Mouse (Mus musculus): ENCODE measurements at regions not wholly inside any gene's neighbourhood (a gene's known extent, or its start where the extent isn't known, plus 50 kb on each side); places are given as distances from the start of the nearest gene placed in this dataset.

DNA sequence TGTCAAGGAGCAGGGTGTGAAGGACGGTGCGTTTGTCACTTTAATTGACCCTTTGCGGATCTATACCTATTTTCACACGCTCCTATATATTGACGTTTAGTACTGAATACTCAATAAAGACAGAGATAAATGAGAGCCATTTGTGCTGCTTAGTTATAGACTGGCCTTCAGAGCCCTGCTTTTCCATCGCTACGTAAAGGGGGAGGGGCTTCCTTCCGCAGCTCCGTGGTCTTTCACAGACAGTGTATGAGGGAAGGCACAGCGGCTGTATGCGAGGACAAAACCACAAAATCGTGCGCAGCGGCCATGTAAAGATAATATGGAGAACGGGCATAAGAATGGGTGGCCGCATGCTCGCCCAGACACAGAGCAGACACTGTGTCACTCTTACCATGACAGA is 58.4 kb upstream of the Pced1b start:
- DNase-seq (ENCODE audit: low read depth, low spot score) = no peak

DNA sequence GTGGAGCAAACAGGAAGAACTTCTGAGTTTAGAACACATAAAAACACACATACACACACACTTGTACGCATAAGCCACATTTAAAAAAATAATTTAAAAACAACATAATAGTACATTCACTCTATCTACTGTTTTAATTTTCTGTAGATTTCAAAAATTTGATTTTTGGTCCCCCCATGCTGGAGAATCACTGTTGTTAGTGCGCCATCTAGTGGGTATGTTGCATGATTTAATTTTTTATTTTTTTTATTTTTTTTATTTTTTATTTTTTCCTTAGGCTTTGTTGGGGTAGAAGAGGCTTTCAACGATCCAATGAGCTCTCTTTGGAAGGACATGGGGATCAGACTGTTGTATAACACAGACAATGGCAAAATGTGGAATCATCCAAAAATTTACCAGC is 59.1 kb upstream of the Pced1b start:
- no peak for DNase-seq (ENCODE audit: low read depth, low spot score)

DNA sequence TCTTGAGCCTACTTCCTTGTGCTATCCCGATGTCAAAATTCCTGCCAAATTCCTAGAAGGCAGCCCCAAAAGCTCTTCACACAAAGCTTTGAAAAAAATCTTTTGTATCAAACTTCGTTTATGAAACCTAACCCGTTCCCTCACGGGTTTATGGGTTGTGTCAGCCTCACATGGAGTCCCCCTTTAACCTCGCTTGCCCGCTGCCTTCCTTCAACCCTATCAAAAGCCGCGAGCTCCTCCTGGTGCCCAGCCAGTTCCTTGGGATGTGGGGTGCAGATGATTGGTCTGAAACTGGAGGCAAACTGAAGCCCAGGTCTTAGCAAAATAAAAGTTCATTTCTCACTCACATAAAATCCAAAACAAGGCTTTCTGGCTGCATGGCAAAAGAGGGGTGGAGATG is 60.9 kb upstream of the Pced1b start:
- DNase-seq (ENCODE audit: low read depth, low spot score) = no peak

DNA sequence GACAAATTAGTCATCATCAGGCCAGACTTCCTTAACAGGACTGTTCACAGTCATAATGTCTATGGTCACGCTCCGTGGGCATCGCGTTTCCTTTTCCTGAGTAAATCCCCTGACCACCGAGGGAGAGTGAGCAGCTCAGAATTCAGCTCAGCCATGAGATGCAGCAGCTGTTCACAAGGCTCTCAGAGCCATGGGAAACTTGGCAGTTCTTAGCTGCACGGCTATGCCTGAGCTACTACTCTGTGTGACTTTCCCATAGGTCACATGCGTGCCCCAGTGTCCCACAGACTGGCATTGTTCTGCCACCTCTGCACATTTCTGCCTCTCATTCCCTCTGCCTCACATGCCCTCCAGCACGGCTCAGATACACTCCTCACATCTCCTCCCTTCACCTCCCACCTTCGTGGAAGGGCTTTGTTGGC is 64.3 kb upstream of the Pced1b start:
- no peak for DNase-seq (ENCODE audit: low read depth, low spot score)

DNA sequence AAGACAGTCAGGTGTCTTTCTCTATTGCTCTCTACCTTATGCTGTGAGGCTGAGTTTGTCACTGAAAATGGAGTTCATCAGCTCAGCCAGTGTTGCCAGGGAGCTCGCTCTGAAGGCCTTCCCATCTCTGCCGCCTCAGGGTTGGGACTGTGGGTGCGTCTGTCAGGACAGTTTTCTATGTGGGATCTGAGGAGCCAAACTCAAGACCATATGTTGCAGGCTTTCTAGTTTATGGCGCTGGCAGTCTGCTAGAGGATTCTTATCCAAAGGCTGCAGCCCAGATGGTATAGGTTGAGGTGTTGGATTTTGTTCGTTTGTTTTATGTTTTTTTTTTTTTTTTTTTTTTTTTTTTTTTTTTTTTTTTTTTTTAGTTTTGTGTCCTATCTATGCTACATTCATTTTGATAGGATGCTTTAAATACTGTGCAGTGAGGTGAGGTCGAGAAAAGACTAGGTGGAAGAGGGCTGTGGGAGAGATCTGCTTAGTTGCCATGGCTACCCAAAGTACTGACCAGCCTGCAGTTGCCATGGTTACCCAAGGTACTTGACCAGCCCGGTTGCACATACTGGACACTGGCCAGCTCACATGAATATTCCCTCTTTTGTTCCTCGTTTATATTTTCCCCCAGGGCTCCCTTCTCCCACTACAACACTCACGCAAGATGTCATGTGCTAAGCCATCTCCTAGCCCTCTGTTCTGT is 65.8 kb upstream of the Pced1b start:
- no peak for DNase-seq (ENCODE audit: low read depth, low spot score)

DNA sequence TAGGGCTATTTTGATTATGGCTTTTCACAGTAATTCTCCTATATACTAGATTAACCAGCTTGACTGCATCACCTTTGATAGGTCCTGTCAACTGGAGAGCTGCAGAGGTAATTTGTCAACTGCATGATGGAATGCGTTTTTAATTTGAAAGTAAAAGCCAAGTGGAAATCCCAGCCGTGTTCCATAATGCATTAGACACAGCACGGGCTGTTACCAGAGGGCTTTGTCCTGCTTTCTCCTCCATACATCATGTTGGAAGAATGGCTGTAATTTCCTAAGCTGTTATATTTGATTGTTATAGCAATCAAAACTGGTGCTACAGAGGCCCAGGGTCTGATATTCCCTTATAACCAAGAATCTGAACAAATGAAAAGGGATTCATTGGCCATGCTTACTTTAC is 68.6 kb upstream of the Pced1b start:
- DNase-seq (ENCODE audit: low read depth, low spot score) = no peak

DNA sequence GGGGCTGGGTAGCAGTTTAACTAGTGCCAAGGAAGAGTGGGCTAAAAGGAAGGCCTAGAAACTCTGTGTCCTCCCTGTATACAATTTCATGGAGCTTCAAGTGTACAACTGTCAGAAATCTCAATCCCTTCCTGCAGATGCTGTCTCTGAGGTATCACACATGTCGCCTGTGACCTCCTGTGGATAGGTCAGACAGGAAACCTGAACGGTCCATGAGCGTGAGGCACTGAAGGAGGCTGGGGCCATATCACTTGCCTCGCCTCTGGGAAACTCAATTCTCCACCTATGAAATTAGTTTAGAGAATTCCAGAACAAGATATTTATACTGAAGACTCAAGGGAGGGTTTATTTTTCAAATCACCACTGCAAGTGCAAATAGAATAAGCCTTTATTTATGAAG is 69.1 kb upstream of the Pced1b start:
- DNase-seq (ENCODE audit: low read depth, low spot score) = no peak

DNA sequence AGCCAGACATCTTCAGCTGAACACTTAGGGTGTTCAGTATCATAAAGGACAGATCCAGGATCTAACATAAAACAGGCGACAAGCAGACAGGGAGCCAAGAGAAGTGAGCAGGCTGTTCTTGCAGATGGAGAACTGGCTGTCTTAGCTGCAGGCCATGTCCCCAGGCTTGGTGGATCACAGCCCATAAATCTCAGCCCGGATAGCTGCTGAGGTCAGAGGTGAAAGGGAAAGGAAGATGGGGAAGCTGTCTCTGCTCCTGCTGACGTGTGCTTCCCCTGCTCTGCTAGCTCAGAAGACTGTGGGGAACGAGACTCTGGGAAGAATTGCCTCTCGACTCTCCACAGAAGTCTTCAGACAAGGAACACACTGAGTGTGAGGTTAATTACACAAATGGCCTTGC is 71.9 kb upstream of the Pced1b start:
- DNase-seq (ENCODE audit: low read depth, low spot score) = no peak

DNA sequence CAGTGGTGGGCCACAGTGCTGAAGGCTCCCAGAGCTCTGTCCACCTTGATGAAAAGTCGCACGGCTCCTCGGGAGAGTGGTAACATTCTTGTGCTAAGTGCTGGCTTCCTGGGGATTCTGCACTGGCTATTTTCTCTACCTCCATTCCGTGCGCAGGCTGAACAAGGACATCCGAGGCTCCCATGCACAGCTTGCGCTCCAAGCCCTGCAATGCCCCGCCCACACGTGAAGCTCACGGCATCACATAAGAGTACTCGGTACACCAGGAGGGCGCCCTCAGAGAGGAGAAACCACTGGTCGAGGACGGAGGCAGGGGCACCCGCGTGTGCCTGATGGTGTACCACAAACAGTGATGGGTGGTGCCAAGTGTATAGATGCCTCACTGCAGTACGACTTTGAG is 73.7 kb upstream of the Pced1b start:
- peak; percentile 76 for DNase-seq (ENCODE audit: low read depth, low spot score)

DNA sequence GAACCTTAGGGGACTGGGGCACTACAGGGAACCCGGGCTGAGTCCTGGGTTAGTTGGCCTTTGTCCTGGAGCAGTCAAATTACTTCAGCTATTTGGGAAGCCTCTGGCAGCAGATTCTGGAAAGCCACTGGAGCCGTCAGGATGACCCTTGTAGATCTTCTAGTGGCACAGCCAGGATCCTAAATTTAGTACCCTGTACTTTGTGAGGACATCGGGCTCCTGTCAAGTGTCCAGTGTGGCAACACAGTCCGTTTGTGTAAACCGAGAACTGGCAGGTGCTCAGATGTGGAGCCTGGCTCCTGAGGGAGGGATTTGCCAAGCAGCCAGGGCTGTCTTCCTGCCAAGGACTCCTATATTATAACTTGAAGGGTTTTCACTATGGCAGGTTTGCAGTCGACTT is 76.8 kb upstream of the Pced1b start:
- DNase-seq (ENCODE audit: low read depth, low spot score) = no peak

DNA sequence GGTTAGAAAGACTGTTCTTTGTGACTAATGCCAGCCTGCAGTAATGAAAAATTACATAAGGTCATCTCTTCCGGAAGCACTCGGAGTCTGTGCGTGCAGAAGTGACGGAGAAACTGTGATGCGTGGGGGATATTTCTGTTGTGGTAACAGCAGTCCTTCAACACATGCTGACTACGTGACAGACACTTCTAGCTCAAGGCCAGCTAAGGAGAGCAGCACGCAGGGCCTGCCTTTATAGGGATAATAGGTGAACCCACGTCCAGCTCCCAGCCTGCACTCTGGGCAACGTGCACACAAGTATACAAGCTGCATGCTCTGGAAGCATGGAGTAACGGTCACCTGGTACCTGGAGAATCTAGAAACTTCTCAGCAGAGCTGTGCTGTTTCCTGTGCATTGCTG is 77.5 kb upstream of the Pced1b start:
- no peak for DNase-seq (ENCODE audit: low read depth, low spot score)

DNA sequence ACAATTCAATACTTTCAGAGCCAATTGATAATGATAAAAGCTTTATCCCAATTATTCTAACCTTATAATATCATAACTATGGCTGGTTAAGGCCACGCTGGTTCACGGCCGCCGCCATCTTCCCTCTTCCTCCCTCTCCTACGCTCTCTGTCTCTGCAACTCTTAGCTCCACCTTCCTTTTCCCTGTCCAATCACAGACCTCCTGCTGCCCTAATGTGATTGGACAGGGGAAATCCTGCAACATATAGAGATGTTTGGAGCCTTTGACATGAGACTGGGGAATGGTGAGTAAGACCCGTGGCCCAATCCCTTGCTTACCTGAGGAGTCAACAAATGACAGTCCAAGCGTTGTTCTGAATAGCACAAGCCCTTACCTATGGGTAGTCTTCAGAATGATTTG is 79.8 kb upstream of the Pced1b start:
- peak; percentile 97 for DNase-seq (ENCODE audit: low read depth, low spot score)

DNA sequence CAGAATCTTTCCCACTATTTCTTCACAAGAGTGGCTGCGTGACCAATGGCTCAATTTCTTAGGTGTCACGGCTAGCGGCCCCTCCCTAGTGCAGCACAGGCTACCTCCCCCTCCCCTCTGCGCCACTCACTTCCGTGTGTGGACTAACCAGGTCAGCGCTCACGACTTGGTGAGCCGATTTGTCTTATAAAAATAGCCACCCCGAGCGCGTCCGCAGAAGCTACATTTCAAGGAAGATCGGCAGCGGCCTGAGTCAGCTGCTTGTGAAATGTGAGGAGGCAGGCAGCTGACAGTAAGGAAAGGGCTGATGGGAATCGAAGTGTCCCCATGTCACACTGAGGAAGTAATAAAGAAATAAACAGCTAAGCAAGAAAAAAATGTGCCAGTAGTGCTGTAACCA is 82.3 kb upstream of the Pced1b start:
- DNase-seq (ENCODE audit: low read depth, low spot score) = no peak

DNA sequence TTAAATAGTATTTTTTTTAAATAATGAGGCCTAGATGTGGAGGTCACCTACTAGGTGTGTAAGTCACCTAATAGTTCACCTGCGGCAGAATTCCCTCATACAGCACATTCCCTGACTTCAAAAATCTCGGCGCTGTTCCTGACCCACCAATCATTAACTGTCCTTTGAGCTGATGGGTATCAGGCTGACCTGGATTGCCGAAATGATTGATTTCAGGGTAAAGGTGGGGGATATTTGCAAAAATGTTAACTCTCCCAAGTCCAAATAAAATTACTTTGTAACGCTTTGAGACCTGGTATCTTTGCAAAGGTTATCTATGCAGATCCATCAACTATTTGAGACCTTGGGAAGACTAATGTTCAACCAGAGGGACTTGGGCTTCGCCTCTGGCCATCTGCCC is 82.9 kb upstream of the Pced1b start:
- DNase-seq (ENCODE audit: low read depth, low spot score) = no peak

DNA sequence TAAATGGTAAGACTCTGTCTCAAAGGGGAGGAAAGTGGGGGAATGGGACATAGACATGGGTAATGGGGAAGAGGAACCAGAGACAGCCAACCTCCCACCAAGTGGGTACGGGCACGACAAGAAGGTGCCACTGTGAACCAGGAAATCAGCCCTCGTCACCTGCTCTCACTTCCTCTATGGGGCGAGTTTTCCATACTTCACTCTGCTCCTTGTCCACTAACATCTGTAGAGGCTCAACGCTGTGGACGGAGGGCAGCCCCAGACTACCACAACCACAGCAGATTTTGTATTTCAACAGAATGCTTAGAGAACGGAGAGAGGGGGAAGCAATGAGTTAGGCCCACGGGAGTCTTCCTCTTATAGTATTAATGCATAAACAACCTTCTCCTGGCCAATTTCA is 83.8 kb upstream of the Pced1b start:
- DNase-seq (ENCODE audit: low read depth, low spot score) = no peak

DNA sequence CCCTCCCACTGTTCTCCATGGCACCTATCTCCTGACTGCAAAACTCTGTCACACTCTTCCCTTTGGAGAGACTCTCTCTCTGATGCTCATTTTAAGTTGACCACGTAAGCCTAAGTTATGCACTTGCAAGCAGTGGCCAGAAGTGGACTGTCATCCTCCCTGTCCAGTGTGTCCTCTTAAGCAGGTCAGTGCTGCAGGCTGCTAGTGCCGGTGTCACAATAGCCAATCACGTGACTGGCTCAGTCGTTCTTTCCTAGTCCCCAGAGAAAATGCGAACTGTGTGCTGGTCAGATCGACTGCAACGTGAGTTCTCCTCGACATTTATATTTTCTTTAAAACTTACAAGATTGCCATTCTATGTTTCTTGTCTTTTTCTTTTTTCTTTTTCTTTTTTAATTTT is 84.6 kb upstream of the Pced1b start:
- no peak for DNase-seq (ENCODE audit: low read depth, low spot score)

DNA sequence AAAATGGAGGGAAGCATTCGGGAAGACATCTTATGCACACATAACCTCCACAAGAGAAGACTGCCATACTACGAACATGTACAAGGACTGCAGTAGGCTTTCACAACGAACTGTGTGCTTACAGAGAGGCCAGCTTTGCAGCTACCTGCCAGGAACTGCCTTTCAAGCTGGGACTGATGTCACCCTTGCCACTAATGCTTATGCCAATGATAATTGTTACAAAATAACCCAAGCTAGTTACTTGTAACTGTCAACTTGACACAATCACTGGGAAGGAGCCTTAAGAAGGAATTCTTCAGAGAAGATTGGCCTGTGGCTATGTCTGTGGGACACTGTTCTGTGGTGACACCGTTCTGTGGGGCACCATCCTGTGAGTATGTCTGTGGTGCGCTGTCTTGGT is 85.4 kb upstream of the Pced1b start:
- no peak for DNase-seq (ENCODE audit: low read depth, low spot score)

DNA sequence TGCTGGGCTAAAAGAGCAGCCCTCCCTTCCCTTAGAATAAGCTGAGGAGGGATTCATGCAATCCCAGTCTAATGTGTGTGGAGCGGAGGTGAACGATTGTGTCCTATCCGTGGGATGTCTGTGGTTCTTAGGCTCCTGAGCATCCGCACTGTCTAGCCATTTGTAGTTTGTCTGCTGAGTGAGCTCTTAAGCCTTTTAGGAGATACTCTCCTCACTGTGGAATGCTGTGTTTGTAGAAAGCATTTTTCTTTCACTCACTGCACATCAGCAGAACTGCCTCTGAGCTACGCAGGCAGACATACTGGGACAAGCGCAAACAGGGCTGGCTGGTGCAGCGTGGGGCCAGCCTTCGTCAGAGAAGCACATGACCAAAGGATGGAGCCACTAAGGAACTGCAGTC is 94.6 kb upstream of the Pced1b start:
- DNase-seq (ENCODE audit: low read depth, low spot score) = no peak

DNA sequence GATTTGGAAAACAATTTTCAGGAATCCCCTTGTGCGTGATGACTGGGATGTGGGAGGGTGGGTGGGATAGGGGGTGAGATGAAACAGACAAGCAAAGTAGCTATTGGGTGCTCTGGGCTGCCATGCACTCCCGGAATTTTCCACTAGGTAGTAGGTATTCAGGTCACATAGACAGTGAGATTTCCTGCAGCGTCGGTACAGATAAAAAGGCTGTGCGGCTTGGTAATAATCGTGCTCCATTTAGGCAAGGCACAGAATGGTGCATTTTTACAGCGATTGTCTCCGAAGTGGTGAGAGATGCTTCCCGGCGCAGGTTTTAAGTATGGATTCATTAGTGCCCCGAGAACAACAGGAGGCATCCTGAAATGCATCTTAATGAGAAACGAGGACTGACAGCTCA is 95.1 kb upstream of the Pced1b start:
- no peak for DNase-seq (ENCODE audit: low read depth, low spot score)

DNA sequence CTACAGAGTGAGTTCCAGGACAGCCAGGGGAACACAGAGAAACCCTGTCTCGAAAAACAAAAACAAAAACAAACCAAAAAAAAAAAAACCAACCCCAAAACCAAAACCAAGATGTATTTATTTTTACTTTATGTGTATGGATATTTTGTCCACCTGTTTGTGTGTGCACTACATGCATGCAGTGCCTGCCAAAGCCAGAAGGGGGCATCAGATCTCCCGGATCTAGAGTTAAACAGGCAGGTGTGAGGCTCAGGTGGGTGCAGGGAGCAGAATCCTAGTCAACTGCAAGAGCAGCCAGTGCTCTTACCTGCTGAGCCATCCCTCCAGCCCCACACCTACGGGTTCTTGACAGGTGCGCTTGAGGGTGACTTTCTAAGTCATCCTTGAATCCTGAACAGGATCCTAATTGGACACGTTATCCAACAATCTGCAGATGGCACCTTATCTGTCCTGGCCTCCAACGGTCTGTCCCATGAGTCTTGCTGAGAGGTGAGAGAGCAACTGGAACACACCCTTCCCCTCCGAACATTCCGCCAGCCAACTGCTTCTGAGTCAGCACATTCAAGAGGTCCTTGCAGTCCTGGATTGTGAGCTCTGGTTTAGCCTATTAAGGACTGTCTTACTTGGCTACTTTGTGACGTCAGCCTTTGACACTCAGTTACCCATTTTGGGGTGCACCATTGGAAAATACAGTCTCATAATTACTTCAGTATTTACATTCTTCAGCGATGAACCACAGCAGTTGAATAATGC is 95.4 kb upstream of the Slc38a4 start:
- peak; percentile 70 for DNase-seq (ENCODE audit: low read depth, low spot score)

DNA sequence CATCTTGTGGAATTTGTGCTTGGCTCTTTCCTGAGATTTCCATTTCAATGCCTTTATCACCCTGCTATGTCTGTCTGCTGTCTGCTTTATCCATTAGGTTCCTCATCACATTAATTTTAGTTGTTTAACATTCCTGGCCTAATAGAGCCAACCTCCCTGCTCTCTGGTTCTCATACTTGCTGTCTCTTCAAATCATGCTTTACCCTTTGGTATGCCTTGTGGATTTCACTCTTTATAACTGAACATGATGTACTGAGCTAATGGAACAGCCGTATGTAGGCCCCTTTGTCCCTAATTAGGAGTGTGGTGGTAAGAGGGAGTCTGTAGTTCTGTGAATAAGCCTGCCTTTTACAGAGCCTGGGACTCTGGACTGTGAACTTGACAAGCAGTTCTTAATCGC is 86.2 kb upstream of the Slc38a4 start:
- DNase-seq (ENCODE audit: low read depth, low spot score) = no peak

DNA sequence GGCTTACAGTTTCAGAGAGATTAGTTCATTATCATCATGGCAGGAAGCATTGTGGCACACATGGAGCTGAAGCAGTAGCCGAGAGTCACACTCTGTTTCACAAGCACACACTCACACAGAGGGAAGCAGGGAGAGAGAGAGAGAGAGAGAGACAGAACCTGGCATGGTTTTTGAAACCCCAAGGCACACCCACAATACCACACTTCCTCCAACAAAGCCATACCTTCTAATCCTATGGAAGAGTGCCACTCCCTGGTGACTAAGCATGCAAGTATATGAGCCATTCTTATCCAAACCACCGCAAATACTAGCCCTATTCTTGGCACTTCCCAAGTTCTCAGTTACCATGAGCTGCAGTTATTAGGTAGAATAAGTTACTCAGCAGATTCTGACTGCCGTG is 82.5 kb upstream of the Slc38a4 start:
- peak; percentile 56 for DNase-seq (ENCODE audit: low read depth, low spot score)

DNA sequence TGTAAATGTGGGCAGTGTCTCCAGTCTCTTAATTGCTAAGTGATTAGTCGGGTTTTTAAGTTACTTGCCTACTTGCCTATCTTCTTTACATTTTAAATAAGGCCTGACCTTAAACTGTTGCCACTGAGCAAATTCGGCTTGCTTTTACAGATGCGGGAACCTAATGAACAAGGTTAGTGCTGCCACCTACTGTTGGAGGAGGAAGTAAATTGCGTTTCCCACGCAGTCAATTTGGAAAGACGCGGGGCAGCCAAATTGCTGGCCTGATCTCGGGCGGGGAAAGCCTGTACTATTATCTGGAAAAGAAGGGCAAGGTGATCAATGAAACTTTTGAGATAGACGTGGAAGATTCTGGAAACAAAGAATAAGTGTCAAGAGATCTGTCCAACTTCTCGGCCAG is 79.5 kb upstream of the Slc38a4 start:
- DNase-seq (ENCODE audit: low read depth, low spot score) = peak; percentile 84

DNA sequence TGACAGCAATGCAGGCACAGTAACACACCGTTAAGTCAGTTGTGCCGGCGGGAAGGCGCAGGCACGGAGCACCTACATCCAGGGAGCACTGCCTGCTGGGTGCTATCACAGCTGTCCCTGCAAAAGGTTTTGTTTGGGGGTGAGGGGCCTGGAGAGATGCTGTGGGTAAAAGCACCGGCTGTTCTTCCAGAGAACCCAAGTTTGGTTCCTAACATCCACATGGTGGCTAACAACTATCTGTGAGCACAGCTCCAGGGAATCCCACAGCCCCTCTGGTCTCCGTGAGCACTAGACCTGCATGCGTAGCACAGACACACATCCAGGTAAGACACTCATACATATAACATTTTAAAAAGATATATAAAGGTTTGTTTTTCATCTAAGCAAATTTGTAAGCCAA is 72.0 kb upstream of the Slc38a4 start:
- no peak for DNase-seq (ENCODE audit: low read depth, low spot score)

Measured in R1 (cell line).